Mouse (Mus musculus) E14TG2a.4 (cell line): ENCODE results near the gene Tfpi.
"Not testable (repeated sequence)": the region's sequence is repeated elsewhere in the genome, so short reads cannot be mapped to it uniquely, and the experiment has no call there.

ENCODE experiments used
- H3K27me3 ChIP-seq: 2 replicates; pipeline ENCODE4 v1.6.1; 2014; ENCODE audit warnings: low read length, control low read depth; ENCODE audit not compliant: insufficient read depth
- H3K36me3 ChIP-seq: 2 replicates; pipeline ENCODE4 v1.6.1; 2014; ENCODE audit warnings: low read length, control low read depth; ENCODE audit not compliant: insufficient read depth
- H3K4me1 ChIP-seq: replicated peaks from 2 replicates; pipeline ENCODE4 v1.6.1; 2014; ENCODE audit warnings: low read depth, low read length, control low read depth
- H3K4me3 ChIP-seq: replicated peaks from 2 replicates; pipeline ENCODE4 v1.5.1; 2014; ENCODE audit warnings: mild to moderate bottlenecking, low read length
- H3K9me3 ChIP-seq: 2 replicates; pipeline ENCODE4 v1.6.1; 2014; ENCODE audit warnings: low read length, control low read depth
- CTCF ChIP-seq: conservative IDR thresholded peaks from 2 replicates; pipeline ENCODE4 v1.5.1; 2014; ENCODE audit warnings: low read length
- NANOG ChIP-seq: IDR thresholded peaks from 2 replicates; pipeline ENCODE4 v1.6.1; 2014; ENCODE audit warnings: borderline replicate concordance, low read length, mixed read lengths
- POU5F1 ChIP-seq: IDR thresholded peaks from 2 replicates; pipeline ENCODE4 v1.6.1; 2014; ENCODE audit warnings: low read length, borderline replicate concordance

Tfpi gene

DNA sequence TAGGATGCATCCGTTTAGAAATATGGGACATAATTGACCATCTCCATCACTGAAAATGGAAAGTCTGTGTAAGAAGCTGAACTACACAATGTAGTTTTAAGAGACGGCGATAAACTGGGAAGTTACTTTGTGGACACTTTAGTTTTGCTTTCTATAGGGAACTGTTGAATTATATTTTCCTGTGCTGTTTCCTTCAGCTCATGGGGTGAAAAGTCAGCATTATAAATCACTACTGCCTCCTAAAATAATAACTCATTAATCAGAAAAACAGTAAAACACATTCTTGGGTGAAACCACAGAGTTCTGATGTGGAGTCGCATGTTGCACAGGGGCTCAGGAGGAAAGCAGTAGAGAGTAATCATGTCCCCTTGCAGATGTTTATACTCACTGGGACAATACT is 50.0 kb downstream of the Tfpi start:
- H3K36me3 ChIP-seq, result no peaks in the 10 kb centered on the region
- no peak overlapping the region for H3K4me3 ChIP-seq
- no peaks in the 10 kb centered on the region for H3K27me3 ChIP-seq
- H3K4me1 ChIP-seq, result peaks cover 6% of the 10 kb centered on the region
- TF ChIP-seq POU5F1 (no peak), CTCF (no peak), NANOG (no peak)
- no peaks in the 10 kb centered on the region for H3K9me3 ChIP-seq

- no peaks in the 10 kb centered on the region for H3K27me3 ChIP-seq
- TF ChIP-seq NANOG (no peak), CTCF (no peak), POU5F1 (no peak)
- peaks cover 6% of the 10 kb centered on the region for H3K4me1 ChIP-seq
- H3K36me3 ChIP-seq, result no peaks in the 10 kb centered on the region
- H3K4me3 ChIP-seq, result no peak within 1 kb of the TSS
- H3K9me3 ChIP-seq, result no peaks in the 10 kb centered on the region
Observed at GRCm38 (mm10) chr2:84425138-84425537, 51.4 kb downstream of the Tfpi start, which contains the start of gene Calcrl. Gene Calcrl, minus strand, starts transcription at chr2:84425411.

- Histone ChIP-seq H3K4me1 (no peaks in the 10 kb centered on the region), H3K36me3 (no peaks in the 10 kb centered on the region)
- TF ChIP-seq NANOG, result no peak
- TF ChIP-seq CTCF, result no peak
- no peak for TF ChIP-seq POU5F1
Observed at GRCm38 (mm10) chr2:84416501-84416900, 60.1 kb downstream of the Tfpi start.

GRCm38 (mm10) chr2:84409796-84410592 is 66.6 kb downstream of the Tfpi start:
- H3K4me3 ChIP-seq, result no peak overlapping the region
- TF ChIP-seq POU5F1, result no peak
- TF ChIP-seq CTCF, result no peak
- no peak for TF ChIP-seq NANOG
- H3K4me1 ChIP-seq, result no peaks in the 10 kb centered on the region
- no peaks in the 10 kb centered on the region for H3K27me3 ChIP-seq
- no peaks in the 10 kb centered on the region for H3K9me3 ChIP-seq
- H3K36me3 ChIP-seq, result no peaks in the 10 kb centered on the region

More at GRCm38 (mm10) chr2:84416501-84416900, 60.1 kb downstream of the Tfpi start:
- no peaks in the 10 kb centered on the region for H3K9me3 ChIP-seq
- no peak overlapping the region for H3K4me3 ChIP-seq
- no peaks in the 10 kb centered on the region for H3K27me3 ChIP-seq

- Histone ChIP-seq H3K36me3 (no peaks in the 10 kb centered on the region), H3K4me1 (no peaks in the 10 kb centered on the region), H3K4me3 (no peak overlapping the region), H3K27me3 (no peaks in the 10 kb centered on the region), H3K9me3 (no peaks in the 10 kb centered on the region)
- TF ChIP-seq NANOG (no peak), POU5F1 (no peak), CTCF (no peak)
Observed at GRCm38 (mm10) chr2:84404834-84405233, 71.7 kb downstream of the Tfpi start.

DNA sequence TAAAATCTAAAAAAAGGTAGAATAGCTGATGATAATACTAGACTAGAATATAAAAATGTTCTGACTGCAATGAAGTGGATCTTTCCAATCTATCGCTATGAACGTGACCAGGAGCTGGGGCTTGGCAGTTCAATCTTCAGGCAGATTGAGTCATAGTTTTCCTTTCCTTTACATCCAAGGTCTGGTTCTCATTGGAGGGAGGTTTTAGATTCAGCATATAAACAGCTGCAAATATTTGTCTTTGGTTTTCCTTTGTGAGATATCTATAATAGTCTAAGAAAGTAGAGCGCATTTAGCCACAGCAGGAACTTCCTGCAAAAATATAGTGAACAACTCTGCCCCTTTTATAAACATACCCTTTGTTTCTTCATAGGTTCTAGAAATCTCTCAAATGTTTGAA is 73.9 kb downstream of the Tfpi start:
- no peaks in the 10 kb centered on the region for H3K27me3 ChIP-seq
- H3K9me3 ChIP-seq, result no peaks in the 10 kb centered on the region
- no peaks in the 10 kb centered on the region for H3K36me3 ChIP-seq
- no peaks in the 10 kb centered on the region for H3K4me1 ChIP-seq
- no peak for TF ChIP-seq NANOG
- TF ChIP-seq CTCF, result no peak
- TF ChIP-seq POU5F1, result no peak
- H3K4me3 ChIP-seq, result no peak overlapping the region

DNA sequence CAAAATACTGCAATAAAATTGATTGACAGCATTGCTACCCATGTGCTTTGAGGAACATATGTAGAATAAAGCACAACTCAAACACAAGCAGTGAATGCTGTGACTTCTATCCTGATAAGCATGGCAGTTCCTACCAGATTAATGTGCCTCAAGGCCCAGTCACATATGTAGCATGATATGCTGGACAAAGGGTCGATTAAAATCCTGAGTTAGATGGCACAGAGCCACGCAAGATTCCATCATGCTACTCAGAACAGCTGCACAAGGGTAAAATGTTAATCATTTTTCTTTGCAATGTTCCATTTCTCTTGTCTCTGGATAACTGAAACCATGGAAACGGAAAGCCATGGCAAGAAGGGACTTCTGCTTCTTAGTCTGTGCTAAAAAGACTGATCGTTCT is 80.0 kb downstream of the Tfpi start:
- H3K4me1 ChIP-seq, result no peaks in the 10 kb centered on the region
- no peaks in the 10 kb centered on the region for H3K9me3 ChIP-seq
- no peaks in the 10 kb centered on the region for H3K36me3 ChIP-seq
- H3K4me3 ChIP-seq, result no peak overlapping the region
- H3K27me3 ChIP-seq, result no peaks in the 10 kb centered on the region
- TF ChIP-seq POU5F1 (no peak), CTCF (no peak), NANOG (no peak)

- no peak for TF ChIP-seq POU5F1
- TF ChIP-seq NANOG, result no peak
- no peak for TF ChIP-seq CTCF
- no peaks in the 10 kb centered on the region for H3K9me3 ChIP-seq
Observed at GRCm38 (mm10) chr2:84393236-84393635, 83.3 kb downstream of the Tfpi start.

DNA sequence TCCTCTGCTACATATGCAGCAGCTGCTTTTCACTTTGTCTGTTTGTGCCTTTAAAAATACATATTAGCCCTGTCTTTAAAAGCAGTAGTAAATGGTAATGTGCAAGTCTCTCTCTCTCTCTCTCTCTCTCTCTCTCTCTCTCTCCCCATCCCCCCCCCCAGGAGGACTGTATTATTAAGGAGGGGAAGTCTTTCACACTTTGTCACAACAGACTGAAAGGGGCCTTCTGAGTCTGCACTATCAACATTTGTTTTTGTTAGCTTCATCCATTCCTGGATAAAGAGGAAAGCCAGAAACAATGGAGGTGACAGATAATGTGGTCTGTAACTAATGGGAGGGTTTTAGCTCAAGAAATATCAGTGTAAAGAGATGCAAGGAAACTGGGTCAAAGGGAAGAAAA is 87.5 kb downstream of the Tfpi start:
- Histone ChIP-seq H3K4me1 (peaks cover 15% of the 10 kb centered on the region; the same call in 1 of the 2 replicates), H3K27me3 (no peaks in the 10 kb centered on the region), H3K36me3 (no peaks in the 10 kb centered on the region), H3K4me3 (no peak overlapping the region), H3K9me3 (no peaks in the 10 kb centered on the region)
- no peak for TF ChIP-seq CTCF
- TF ChIP-seq NANOG, result no peak
- TF ChIP-seq POU5F1, result no peak

More at GRCm38 (mm10) chr2:84393236-84393635, 83.3 kb downstream of the Tfpi start:
- H3K36me3 ChIP-seq, result no peaks in the 10 kb centered on the region
- no peak overlapping the region for H3K4me3 ChIP-seq
- no peaks in the 10 kb centered on the region for H3K4me1 ChIP-seq
- no peaks in the 10 kb centered on the region for H3K27me3 ChIP-seq

DNA sequence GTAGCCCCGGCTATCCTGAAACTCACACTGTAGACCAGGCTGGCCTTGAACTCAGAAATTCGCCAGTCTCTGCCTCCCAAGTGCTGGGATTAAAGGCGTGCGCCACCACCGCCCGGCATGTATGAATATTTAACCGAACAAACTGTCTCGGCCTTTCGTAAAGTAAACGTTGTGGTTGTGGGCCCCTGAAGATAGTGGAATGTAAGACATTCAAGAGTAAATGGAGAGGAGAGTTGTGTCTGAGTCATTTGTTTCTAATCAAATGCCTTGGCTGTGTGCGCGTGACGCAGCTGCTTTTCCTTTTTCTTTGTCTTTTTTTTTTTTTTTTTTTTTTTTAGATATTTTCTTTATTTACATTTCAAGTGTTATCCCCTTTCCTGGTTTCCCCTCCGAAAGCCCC is 88.0 kb downstream of the Tfpi start:
- not testable (repeated sequence) for H3K4me3 ChIP-seq, H3K9me3 ChIP-seq, H3K27me3 ChIP-seq, H3K36me3 ChIP-seq
- peaks cover 15% of the 10 kb centered on the region; the same call in 1 of the 2 replicates for H3K4me1 ChIP-seq
